Mouse (Mus musculus): ENCODE results near the gene Fignl2. TPM values are rescaled to one million over a fixed set of nuclear protein-coding genes. Genes with fewer than 3 reads are reported as not detected.

Gene Fignl2
- total RNA-seq, 1 experiment, result 8.6 TPM

DNA sequence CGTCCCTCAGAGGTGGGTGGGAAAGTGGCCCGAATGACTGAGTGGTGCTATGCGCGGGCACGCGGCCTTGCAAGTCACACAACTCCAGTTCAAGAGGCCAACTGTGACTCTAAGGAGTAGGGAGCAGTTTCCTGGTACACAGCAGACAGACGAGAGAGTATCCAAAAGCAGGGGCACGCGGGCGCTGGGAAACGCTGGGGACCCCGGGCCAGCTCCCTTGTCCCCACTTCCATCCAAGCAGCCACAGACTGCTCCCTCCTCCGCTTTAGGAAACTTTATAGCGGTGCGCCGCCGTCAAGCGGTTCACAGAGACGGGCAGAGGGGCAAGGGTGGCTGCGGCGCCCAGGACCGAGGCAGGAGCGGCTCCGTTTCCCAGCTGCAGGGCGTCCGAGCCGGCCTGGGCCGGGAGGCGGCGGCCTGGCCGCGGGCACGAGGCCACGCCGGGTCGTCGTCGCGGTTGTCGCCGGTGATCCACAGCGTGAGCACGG, 32.3 kb downstream of the Fignl2 start:
- Histone ChIP-seq H3K9me3 (ENCODE audit: control insufficient read depth, insufficient read depth, low read depth, low read length) (no peaks in the 10 kb centered on the region), H3K36me3 (ENCODE audit: control insufficient read depth, insufficient read depth, low read length, poor library complexity, severe bottlenecking) (no peaks in the 10 kb centered on the region), H3K9ac (ENCODE audit: insufficient read depth, low read depth, low read length, poor library complexity, severe bottlenecking) (peak overlapping the region; percentile 67), H3K4me1 (ENCODE audit: control insufficient read depth in 2 of 2, insufficient read depth in 2 of 2, low read length in 2 of 2, poor library complexity in 1 of 2) (peaks cover 0 to 8% of the 10 kb centered on the region in 2 experiments; a peak in 1 of 4 replicates), H3K27ac (ENCODE audit: insufficient read depth, low read depth, low read length, poor library complexity, severe bottlenecking) (no peak overlapping the region), H3K4me3 (ENCODE audit: insufficient read depth in 1 of 2, low read depth in 1 of 2, low read length in 2 of 2, poor library complexity in 1 of 2, severe bottlenecking in 1 of 2) (peak overlapping the region; percentile 63 to 68; a peak in 3 of 4 replicates)
- TF ChIP-seq HCFC1 (IDR thresholded peaks at IDR 0.05; ENCODE audit: borderline replicate concordance, insufficient read depth, low read length), result no peak
- TF ChIP-seq ZNF384 (IDR thresholded peaks at IDR 0.05; ENCODE audit: low read depth, low read length), result no peak
- no peak for TF ChIP-seq MAFK (IDR thresholded peaks at IDR 0.05; ENCODE audit: insufficient read depth, low read depth, low read length)
- in situ Hi-C loops (cut with MboI; ENCODE audit: low sequenced_read_pairs in 2 of 2, unreplicated experiment in 2 of 2), result no loop called here
- DNase-seq (ENCODE audit: low read depth, low spot score), result no peak

DNA sequence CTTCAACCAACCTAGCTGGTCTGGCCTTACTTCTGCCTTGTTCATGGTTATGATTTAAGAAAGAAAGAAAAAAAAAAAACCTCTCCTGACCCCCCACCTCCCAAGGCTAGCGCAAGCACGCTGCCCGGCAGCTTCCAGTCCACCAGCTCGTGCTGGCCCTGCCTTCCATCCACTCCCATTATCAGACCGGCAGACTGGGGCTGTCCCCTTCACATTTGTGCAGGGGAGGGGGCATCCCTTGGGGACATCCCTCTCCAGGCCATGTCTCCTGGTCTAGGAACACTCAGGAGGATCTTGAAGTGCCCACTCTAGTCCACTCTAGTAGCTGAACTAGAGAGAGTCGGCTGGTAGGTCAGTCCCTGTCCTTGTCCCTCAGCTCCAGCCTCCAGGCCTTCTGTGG, 33.8 kb downstream of the Fignl2 start:
- Histone ChIP-seq H3K9me3 (ENCODE audit: control insufficient read depth, insufficient read depth, low read depth, low read length) (no peaks in the 10 kb centered on the region), H3K27ac (ENCODE audit: insufficient read depth, low read depth, low read length, poor library complexity, severe bottlenecking) (no peak overlapping the region), H3K4me3 (ENCODE audit: insufficient read depth in 1 of 2, low read depth in 1 of 2, low read length in 2 of 2, poor library complexity in 1 of 2, severe bottlenecking in 1 of 2) (no peak overlapping the region), H3K36me3 (ENCODE audit: control insufficient read depth, insufficient read depth, low read length, poor library complexity, severe bottlenecking) (no peaks in the 10 kb centered on the region), H3K4me1 (ENCODE audit: control insufficient read depth in 2 of 2, insufficient read depth in 2 of 2, low read length in 2 of 2, poor library complexity in 1 of 2) (peaks cover 0 to 8% of the 10 kb centered on the region in 2 experiments; a peak in 1 of 4 replicates), H3K9ac (ENCODE audit: insufficient read depth, low read depth, low read length, poor library complexity, severe bottlenecking) (no peak overlapping the region)
- TF ChIP-seq ZNF384 (IDR thresholded peaks at IDR 0.05; ENCODE audit: low read depth, low read length), result no peak
- no peak for TF ChIP-seq HCFC1 (IDR thresholded peaks at IDR 0.05; ENCODE audit: borderline replicate concordance, insufficient read depth, low read length)
- TF ChIP-seq CHD2 (IDR thresholded peaks at IDR 0.05; ENCODE audit: low read depth, low read length), result no peak
- no peak for TF ChIP-seq ZC3H11A (IDR thresholded peaks at IDR 0.05; ENCODE audit: borderline replicate concordance, low read depth, low read length)
- no peak for TF ChIP-seq MAFK (IDR thresholded peaks at IDR 0.05; ENCODE audit: insufficient read depth, low read depth, low read length)
- no peak for DNase-seq (ENCODE audit: low read depth, low spot score)
- in situ Hi-C loops (cut with MboI; ENCODE audit: low sequenced_read_pairs in 2 of 2, unreplicated experiment in 2 of 2), result no loop called here

DNA sequence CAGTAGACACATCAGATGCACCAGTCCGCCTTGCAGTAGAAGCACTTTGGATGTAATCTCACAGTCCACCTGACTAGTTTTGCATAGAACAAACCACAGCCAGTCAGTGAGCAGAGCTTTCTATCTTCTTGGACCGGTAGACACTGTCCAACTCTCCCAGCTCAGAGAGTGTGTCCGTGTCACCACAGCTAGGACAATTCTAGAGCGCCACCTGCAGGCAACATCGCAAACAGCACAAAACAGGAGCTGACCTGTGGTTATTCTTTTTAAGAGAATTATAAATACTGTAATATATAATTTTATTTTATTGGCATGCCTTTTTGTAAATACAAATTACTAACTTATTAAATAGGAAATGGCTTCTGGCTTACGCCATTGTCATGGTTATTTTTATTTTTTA, 35.8 kb downstream of the Fignl2 start:
- DNase-seq (ENCODE audit: low read depth, low spot score), result no peak
- Histone ChIP-seq H3K9me3 (ENCODE audit: control insufficient read depth, insufficient read depth, low read depth, low read length) (no peaks in the 10 kb centered on the region), H3K36me3 (ENCODE audit: control insufficient read depth, insufficient read depth, low read length, poor library complexity, severe bottlenecking) (no peaks in the 10 kb centered on the region)

DNA sequence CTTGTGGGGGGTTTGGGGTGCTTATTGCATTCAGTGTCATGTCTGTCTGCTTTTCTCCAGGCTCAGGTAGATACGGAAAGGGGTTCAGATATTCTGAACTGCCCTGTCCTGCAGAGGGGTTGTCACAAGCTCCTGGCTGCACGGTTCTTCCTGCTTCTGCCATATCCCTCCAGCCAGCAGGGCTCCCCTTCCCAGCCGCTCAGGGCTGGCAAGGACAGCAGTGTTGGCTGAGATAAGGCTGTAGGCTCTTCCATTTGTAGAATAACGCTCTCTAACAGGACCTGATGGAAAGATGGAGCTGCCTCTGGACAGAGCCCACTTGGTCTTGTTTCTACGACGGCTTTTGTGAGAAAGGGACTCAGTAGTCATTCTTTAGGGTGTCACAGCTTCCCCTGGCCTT, 36.4 kb downstream of the Fignl2 start:
- H3K27ac ChIP-seq (ENCODE audit: insufficient read depth, low read depth, low read length, poor library complexity, severe bottlenecking), result no peak overlapping the region
- in situ Hi-C loops (cut with MboI; ENCODE audit: low sequenced_read_pairs in 2 of 2, unreplicated experiment in 2 of 2), result no loop called here
- H3K9ac ChIP-seq (ENCODE audit: insufficient read depth, low read depth, low read length, poor library complexity, severe bottlenecking), result no peak overlapping the region
- H3K4me1 ChIP-seq (ENCODE audit: control insufficient read depth in 2 of 2, insufficient read depth in 2 of 2, low read length in 2 of 2, poor library complexity in 1 of 2), result no peaks in the 10 kb centered on the region
- no peak for TF ChIP-seq MAFK (IDR thresholded peaks at IDR 0.05; ENCODE audit: insufficient read depth, low read depth, low read length)
- no peak for TF ChIP-seq CHD2 (IDR thresholded peaks at IDR 0.05; ENCODE audit: low read depth, low read length)
- TF ChIP-seq ZC3H11A (IDR thresholded peaks at IDR 0.05; ENCODE audit: borderline replicate concordance, low read depth, low read length), result no peak
- TF ChIP-seq ZNF384 (IDR thresholded peaks at IDR 0.05; ENCODE audit: low read depth, low read length), result no peak
- no peak for TF ChIP-seq HCFC1 (IDR thresholded peaks at IDR 0.05; ENCODE audit: borderline replicate concordance, insufficient read depth, low read length)
- H3K36me3 ChIP-seq (ENCODE audit: control insufficient read depth, insufficient read depth, low read length, poor library complexity, severe bottlenecking), result no peaks in the 10 kb centered on the region
- no peak for DNase-seq (ENCODE audit: low read depth, low spot score)
- no peak overlapping the region for H3K4me3 ChIP-seq (ENCODE audit: insufficient read depth in 1 of 2, low read depth in 1 of 2, low read length in 2 of 2, poor library complexity in 1 of 2, severe bottlenecking in 1 of 2)
- no peaks in the 10 kb centered on the region for H3K9me3 ChIP-seq (ENCODE audit: control insufficient read depth, insufficient read depth, low read depth, low read length)

More for the DNA sequence above, 35.8 kb downstream of the Fignl2 start:
- Histone ChIP-seq H3K9ac (ENCODE audit: insufficient read depth, low read depth, low read length, poor library complexity, severe bottlenecking) (no peak overlapping the region), H3K27ac (ENCODE audit: insufficient read depth, low read depth, low read length, poor library complexity, severe bottlenecking) (no peak overlapping the region), H3K4me3 (ENCODE audit: insufficient read depth in 1 of 2, low read depth in 1 of 2, low read length in 2 of 2, poor library complexity in 1 of 2, severe bottlenecking in 1 of 2) (no peak overlapping the region), H3K4me1 (ENCODE audit: control insufficient read depth in 2 of 2, insufficient read depth in 2 of 2, low read length in 2 of 2, poor library complexity in 1 of 2) (peaks cover 0 to 2% of the 10 kb centered on the region in 2 experiments; a peak in 1 of 4 replicates)
- in situ Hi-C loops (cut with MboI; ENCODE audit: low sequenced_read_pairs in 2 of 2, unreplicated experiment in 2 of 2), result no loop called here
- TF ChIP-seq MAFK (IDR thresholded peaks at IDR 0.05; ENCODE audit: insufficient read depth, low read depth, low read length) (no peak), ZC3H11A (IDR thresholded peaks at IDR 0.05; ENCODE audit: borderline replicate concordance, low read depth, low read length) (0 out of 2 replicates have a peak, but pooled peaks have one; percentile 26), CHD2 (IDR thresholded peaks at IDR 0.05; ENCODE audit: low read depth, low read length) (no peak), ZNF384 (IDR thresholded peaks at IDR 0.05; ENCODE audit: low read depth, low read length) (no peak), HCFC1 (IDR thresholded peaks at IDR 0.05; ENCODE audit: borderline replicate concordance, insufficient read depth, low read length) (no peak)

DNA sequence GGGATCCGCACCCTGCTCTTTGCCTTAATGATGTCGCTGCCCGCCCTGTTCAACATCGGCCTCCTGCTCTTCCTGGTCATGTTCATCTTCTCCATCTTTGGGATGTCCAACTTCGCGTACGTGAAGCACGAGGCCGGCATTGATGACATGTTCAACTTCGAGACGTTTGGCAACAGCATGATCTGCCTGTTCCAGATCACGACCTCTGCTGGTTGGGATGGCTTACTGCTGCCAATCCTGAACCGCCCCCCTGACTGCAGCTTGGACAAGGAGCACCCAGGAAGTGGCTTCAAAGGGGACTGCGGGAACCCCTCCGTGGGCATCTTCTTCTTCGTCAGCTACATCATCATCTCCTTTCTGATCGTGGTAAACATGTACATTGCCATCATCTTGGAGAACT, 38.7 kb downstream of the Fignl2 start:
- no peaks in the 10 kb centered on the region for H3K4me1 ChIP-seq (ENCODE audit: control insufficient read depth in 2 of 2, insufficient read depth in 2 of 2, low read length in 2 of 2, poor library complexity in 1 of 2)
- DNase-seq (ENCODE audit: low read depth, low spot score), result no peak
- no peaks in the 10 kb centered on the region for H3K9me3 ChIP-seq (ENCODE audit: control insufficient read depth, insufficient read depth, low read depth, low read length)
- TF ChIP-seq HCFC1 (IDR thresholded peaks at IDR 0.05; ENCODE audit: borderline replicate concordance, insufficient read depth, low read length), result 0 out of 2 replicates have a peak, but pooled peaks have one; percentile 27
- TF ChIP-seq ZC3H11A (IDR thresholded peaks at IDR 0.05; ENCODE audit: borderline replicate concordance, low read depth, low read length), result no peak
- no peaks in the 10 kb centered on the region for H3K36me3 ChIP-seq (ENCODE audit: control insufficient read depth, insufficient read depth, low read length, poor library complexity, severe bottlenecking)
- H3K4me3 ChIP-seq (ENCODE audit: insufficient read depth in 1 of 2, low read depth in 1 of 2, low read length in 2 of 2, poor library complexity in 1 of 2, severe bottlenecking in 1 of 2), result no peak overlapping the region
- no peak overlapping the region for H3K27ac ChIP-seq (ENCODE audit: insufficient read depth, low read depth, low read length, poor library complexity, severe bottlenecking)
- H3K9ac ChIP-seq (ENCODE audit: insufficient read depth, low read depth, low read length, poor library complexity, severe bottlenecking), result no peak overlapping the region
- in situ Hi-C loops (cut with MboI; ENCODE audit: low sequenced_read_pairs in 2 of 2, unreplicated experiment in 2 of 2), result no loop called here

Measured in ES-E14 (cell line).